Mouse (Mus musculus) heart, adult 8-10 months (tissue): ENCODE measurements around the gene Olfr618. TPM values are rescaled to one million over a fixed set of nuclear protein-coding genes. Genes with fewer than 3 reads are reported as not detected.
"Not testable (repeated sequence)": the region's sequence is repeated elsewhere in the genome, so short reads cannot be mapped to it uniquely, and the experiment has no call there.

Experiments
- DNase-seq: peaks from one replicate; pipeline ENCODE4 v3.0.0; 2022; ENCODE audit warnings: low spot score
- microRNA-seq: library from miRNA; unstranded; fragments of <30 nt; microRNA quantifications from one replicate; pipeline ENCODE4 v1.2.0, GENCODE M21; 2022
- total RNA-seq, 4 experiments: library from RNA; stranded (reverse); gene quantifications; 2 replicates each; pipeline ENCODE4 v1.2.4; 2022

Olfr618 gene
- total RNA-seq, result not detected

DNA sequence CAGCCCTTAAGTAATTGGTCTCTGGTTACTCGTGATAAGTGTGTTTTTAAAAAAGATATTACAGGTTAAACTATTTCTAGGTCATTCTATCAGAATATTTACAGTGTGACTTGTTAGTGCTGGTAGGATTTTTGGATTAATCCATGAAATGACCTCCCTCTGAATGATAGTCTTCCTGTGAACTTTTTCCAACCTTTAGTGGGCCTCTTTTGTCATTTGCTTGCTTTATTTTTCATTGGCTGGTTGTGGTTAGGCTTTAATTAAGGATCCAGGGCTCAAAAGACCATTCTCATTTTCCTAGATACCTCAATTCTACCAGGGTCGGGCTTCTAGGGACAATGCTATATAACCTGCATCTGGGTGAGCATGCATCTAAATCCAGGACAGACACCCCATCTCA lies at the start of gene Olfr618:
TSS of gene Olfr618 (plus strand) at position 301 of the 400 bp plus-strand sequence.
- no peak for DNase-seq

DNA sequence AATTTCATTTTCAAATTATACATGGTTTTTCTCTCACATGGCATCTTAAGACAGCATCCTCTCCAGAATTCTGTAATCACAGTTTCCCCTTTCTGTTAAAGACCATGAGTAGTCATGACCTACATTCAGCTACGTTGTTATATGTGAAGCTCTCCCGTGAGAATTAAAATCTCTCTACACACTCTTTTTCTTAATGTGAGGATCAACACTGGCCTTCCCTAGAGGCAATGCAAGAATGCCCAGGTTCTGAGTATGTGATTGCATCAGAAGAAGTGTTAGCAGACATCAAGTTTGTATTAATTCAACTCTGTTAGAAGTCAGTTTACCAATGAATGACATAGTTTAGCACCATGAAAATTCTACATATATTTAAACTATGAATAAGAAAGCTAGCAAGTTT lies 47.3 kb upstream of the Olfr618 start, which contains the start of gene Olfr612:
TSS of gene Olfr612 (minus strand) at position 101 of the 400 bp plus-strand sequence.
- not testable (repeated sequence) for DNase-seq

DNA sequence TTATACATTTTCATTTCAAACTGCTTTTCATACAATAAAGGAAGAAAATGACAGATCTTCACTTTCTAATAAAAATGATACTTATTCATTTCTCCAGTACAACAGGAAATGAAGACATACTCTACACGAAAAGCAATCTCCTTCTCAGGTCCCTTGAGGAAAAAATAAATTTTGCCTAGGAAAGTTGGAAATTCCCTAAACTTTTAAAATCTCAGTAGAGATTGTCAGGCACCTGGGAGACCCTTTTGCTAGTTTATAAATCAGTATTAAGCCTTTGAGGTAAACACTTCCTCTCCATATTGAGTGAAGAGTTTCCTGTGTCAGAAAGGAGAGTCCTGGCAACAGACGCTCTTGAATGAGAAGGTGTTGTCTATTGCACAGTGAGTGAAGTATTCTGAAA lies 42.1 kb upstream of the Olfr618 start, which contains the start of gene Olfr613:
TSS of gene Olfr613 (plus strand) at position 301 of the 400 bp plus-strand sequence.
- DNase-seq, result no peak

DNA sequence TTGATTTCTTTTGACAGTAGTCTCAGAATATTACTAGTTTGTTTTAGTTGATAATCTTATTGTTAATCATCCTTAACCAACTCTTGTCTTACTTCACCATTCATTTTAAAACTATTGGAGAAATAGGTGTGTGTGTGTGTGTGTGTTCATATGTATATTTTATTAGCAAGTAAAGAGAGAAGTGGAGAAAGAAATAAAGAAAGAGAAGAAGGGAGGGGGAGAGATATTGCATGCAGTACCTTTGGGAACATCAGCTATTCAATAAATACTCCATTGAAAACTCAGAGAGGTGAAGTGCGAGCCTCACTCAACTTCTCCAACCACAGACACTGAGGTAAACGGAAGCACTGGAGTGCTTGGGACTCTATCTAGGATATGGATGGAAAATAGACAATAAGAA lies 34.1 kb upstream of the Olfr618 start, which contains the start of gene Olfr615:
TSS of gene Olfr615 (plus strand) at position 301 of the 400 bp plus-strand sequence.
- no peak for DNase-seq

DNA sequence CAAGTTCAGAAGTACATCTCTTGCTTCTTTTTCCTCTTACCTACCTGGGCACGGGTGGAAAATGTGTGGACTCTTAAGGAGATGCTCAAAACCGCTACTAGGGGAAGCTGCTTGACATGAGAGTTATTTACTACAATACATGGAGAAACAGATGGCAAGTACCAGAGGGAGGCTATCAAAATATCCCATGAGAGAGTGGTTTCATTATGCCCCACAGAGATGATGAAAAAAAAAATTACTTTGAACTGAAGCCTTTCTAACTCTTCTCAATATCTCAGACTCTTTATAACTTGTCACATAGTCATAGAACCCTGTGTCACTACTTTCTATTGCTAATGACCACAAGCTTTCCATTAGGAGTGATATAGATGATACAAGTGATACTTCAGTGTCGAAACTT lies 20.9 kb upstream of the Olfr618 start, which contains the start of gene Olfr616:
TSS of gene Olfr616 (minus strand) at position 101 of the 400 bp plus-strand sequence.
- no peak for DNase-seq

DNA sequence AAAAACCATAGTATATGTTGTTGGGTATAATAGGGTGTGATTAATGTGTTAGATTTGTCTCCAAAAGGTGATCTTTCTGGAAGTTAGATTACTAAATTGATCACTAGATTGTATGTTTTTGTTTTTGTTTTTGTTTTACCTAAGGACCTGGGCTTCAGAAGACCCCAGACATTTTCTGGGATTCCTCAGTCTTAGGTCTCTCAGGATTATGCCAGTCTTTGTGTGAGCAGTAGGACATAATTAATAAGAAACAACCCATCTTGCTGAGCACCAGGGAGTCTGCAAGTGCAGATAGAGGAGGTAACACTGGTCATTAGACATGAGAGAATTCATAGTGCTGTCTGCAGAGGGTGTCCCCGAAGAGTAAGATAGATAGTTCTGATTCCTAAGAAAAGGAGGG lies 17.1 kb upstream of the Olfr618 start, which contains the start of gene Olfr617:
TSS of gene Olfr617 (plus strand) at position 301 of the 400 bp plus-strand sequence.
- no peak for DNase-seq

DNA sequence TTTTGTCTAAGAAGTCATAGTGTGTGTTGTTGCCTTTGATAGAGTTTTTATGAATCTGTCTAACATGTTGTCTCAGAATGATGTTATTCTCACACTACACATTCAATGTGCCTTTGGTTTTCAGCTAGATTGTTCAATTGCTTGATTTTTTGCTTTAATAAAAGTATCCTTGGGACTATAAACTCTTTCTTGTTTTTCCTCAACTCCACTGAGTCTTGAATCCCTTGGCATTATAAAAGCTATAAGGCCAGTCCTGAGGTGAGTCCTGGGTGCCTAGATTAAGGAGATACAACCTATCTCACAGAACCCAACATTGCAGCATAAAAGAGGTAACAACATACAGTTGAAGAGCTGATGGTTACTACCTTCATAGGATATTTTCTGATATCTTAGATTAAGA lies 10.4 kb downstream of the Olfr618 start, which contains the start of gene Olfr619:
TSS of gene Olfr619 (plus strand) at position 301 of the 400 bp plus-strand sequence.
- DNase-seq, result no peak

DNA sequence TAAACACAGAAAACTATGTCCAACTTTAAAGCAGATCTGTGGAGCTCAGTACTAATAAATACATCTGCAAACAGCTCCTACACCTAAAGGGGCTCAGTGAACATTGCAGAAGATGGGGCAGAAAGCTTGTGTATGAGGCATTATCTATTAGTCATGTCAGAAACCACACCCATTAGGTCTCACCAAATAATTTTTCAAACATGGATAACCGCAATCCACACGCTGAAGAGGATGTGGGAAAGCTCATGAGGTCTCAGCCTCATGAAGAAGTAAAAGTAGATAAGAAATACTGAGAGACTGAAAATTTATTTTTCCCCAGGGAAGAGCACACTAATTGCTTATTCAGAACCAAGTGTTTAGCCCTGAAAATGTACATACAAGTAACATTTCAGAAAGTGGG lies 17.5 kb downstream of the Olfr618 start:
- no peak for DNase-seq

DNA sequence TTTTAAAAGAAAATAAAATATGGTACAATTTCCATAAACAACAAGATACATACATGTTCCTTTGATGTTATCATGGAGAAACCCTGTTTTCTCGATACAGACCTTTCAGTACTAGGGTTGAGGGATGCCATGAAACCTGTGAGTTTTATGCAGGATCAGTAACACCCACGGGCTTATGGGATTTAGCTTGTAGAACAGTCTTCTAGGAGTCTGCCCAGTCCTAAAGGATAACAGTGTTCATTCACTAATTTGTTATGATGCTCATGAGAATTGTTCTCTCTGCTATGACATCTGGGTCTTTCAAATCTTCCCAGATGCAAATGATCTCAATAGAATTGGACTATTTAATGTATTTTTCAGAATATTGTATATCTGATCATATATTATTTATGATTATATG lies 22.5 kb downstream of the Olfr618 start, which contains the start of gene Olfr620:
TSS of gene Olfr620 (minus strand) at position 101 of the 400 bp plus-strand sequence.
- DNase-seq, result no peak

DNA sequence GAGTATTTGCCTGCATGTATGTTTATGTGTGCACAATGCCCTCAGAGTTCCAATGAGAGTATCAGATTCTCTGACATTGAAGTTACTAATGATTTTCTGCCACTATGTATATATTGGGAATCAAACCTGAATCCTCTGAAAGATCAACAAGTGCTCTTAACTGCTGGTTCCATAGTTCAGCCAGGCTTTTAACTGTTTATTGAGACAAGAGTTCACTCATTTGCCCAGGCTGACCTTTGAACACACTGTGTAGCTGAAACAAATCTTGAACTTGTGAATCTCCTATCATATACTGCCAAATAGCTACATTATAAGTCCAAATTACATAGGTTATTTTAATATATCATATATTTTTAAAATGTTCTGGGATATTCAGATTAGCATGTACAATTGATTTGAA lies 46.9 kb downstream of the Olfr618 start:
- DNase-seq, result no peak

DNA sequence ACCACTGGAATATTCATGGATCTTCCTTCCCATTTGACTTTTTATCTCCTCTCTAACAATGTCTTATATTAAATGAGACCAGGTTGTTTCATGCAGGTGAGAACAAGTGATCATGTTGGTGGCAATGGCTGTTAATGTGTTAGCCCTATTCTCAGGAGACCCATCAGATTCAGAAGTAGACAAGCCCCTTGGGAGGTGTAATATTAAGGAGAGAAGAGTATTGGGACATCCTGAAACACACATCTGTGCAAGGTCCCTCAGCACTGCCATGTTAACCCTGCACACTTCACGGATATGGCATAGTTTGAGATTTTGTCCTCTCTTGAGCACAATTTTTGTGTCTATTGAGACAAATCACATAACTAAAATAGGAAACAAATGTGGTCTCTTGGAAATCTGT lies 52.7 kb downstream of the Olfr618 start, which contains the start of gene Olfr622:
TSS of gene Olfr622 (minus strand) at position 101 of the 400 bp plus-strand sequence.
- DNase-seq, result no peak

DNA sequence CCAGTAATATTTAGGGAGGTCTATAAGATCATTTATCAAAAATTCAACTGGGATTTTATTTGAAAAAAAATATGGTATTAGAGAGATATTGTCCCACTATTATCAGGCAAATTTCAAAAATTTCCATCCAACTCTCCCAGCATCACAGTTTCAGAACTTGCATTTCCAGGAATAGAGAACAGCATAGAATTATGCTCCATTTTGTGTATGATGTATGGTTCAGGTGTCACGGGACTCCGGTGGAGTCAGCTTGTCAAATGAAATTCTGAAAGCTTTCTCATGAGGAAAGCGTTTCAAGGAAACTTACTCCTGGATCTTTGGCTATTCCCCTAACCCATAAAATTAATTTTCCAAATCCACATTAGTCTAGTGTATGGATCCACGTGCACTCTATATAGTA lies 54.2 kb downstream of the Olfr618 start:
- no peak for DNase-seq

Small RNA genes lying within 50 kb of the gene (microRNA-seq; reads per million reads assigned to microRNA genes)
- not detected for gene Gm26506

Other genes with a start within 250 kb of the Olfr618 start
- gene Olfr600, start 240.4 kb upstream of the Olfr618 start, total RNA-seq, result not detected
- not detected for gene Olfr601, start 227.4 kb upstream of the Olfr618 start, total RNA-seq
- not detected for gene Olfr603, start 203.9 kb upstream of the Olfr618 start, total RNA-seq
- gene Usp17lc, start 175.0 kb upstream of the Olfr618 start, total RNA-seq, result not detected
- gene Olfr605, start 144.7 kb upstream of the Olfr618 start, total RNA-seq, result not detected
- gene Olfr606, start 141.1 kb upstream of the Olfr618 start, total RNA-seq, result not detected
- not detected for gene Olfr607, start 126.0 kb upstream of the Olfr618 start, total RNA-seq
- gene Olfr608, start 120.2 kb upstream of the Olfr618 start, total RNA-seq, result not detected
- not detected for gene Olfr609, start 92.0 kb upstream of the Olfr618 start, total RNA-seq
- not detected for gene Olfr610, start 78.0 kb upstream of the Olfr618 start, total RNA-seq
- gene Olfr611, start 69.3 kb upstream of the Olfr618 start, total RNA-seq, result not detected
- gene Olfr612, start 47.4 kb upstream of the Olfr618 start, total RNA-seq, result not detected
- not detected for gene Olfr613, start 42.0 kb upstream of the Olfr618 start, total RNA-seq
- not detected for gene Olfr615, start 34.0 kb upstream of the Olfr618 start, total RNA-seq
- gene Olfr616, start 21.0 kb upstream of the Olfr618 start, total RNA-seq, result not detected
- not detected for gene Olfr617, start 17.0 kb upstream of the Olfr618 start, total RNA-seq
- not detected for gene Olfr619, start 10.5 kb downstream of the Olfr618 start, total RNA-seq
- not detected for gene Olfr620, start 22.4 kb downstream of the Olfr618 start, total RNA-seq
- not detected for gene Olfr622, start 52.6 kb downstream of the Olfr618 start, total RNA-seq
- gene Olfr623, start 73.6 kb downstream of the Olfr618 start, total RNA-seq, result not detected
- gene Olfr624, start 81.1 kb downstream of the Olfr618 start, total RNA-seq, result not detected
- not detected for gene Olfr625-ps1, start 92.6 kb downstream of the Olfr618 start, total RNA-seq
- gene Olfr243, start 124.6 kb downstream of the Olfr618 start, total RNA-seq, result not detected
- not detected for gene Olfr628, start 140.3 kb downstream of the Olfr618 start, total RNA-seq
- not detected for gene Olfr629, start 154.8 kb downstream of the Olfr618 start, total RNA-seq
- gene Olfr630, start 167.2 kb downstream of the Olfr618 start, total RNA-seq, result not detected
- gene Olfr69, start 181.5 kb downstream of the Olfr618 start, total RNA-seq, result not detected
- gene Olfr68, start 189.6 kb downstream of the Olfr618 start, total RNA-seq, result not detected
- not detected for gene Olfr67, start 201.7 kb downstream of the Olfr618 start, total RNA-seq
- gene Hbb-bt, start 223.9 kb downstream of the Olfr618 start, total RNA-seq, result 1,000 to 10,000 TPM in 1 of 4 experiments, 100 to 1,000 TPM in 3; 208 to 1,111 (median 289) TPM
- over 10,000 TPM in 1 of 4 experiments, 1,000 to 10,000 TPM in 3; 2,003 to 12,142 (median 2,942) TPM for gene Hbb-bs, start 238.0 kb downstream of the Olfr618 start, total RNA-seq